ENCODE assay signal across 26 mouse cellular contexts in the genomic region with DNA sequence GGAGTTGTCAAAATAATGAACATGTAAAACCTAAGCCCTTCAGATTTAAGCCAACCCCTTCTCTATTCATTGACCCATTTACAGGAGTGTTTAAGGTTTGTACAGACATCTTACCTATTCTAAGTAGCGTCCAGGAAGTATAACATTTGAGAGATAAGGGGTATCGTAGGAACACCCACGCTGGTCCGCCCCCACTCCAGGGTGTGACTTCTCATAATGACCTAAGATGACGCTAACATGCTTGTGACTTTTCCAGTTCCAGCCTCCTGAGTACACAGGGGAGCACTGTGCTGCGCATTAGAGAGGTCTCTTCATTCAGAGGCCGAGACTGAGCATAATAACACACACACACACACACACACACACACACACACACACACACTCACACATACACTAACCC.
DNase-seq lines count a peak whose midpoint lies in the region; ATAC-seq and TF ChIP-seq lines count a peak whose summit lies in the region.
"Had no signal": no experiment of that assay in that cellular context is flagged by ENCODE, and none has a peak within 500 bp of the region (broad histone marks: within the 10 kb centered on the region; RNA-seq: fewer than 3 reads in every experiment).

No protein-coding gene starts in this region.

- no peak overlapping the region for H3K4me3 ChIP-seq in lung, adult 2 months (replicated peaks; ENCODE audit: extremely low read depth, low read depth, low read length)
- H3K4me3 ChIP-seq in stomach, embryonic 14.5 days (ENCODE audit: low read depth, low read length): no peak overlapping the region
- no peak overlapping the region for H3K4me3 ChIP-seq in kidney, embryonic 15.5 days (replicated peaks)
- H3K4me3 ChIP-seq: erythroblast, embryonic 14.5 days; forebrain, embryonic 12.5 days; heart, embryonic 10.5 days; hindbrain, embryonic 13.5 days; limb, embryonic 13.5 days; megakaryocyte, embryonic 14.5 days; midbrain, embryonic 12.5 days; myocyte; neural tube, embryonic 12.5 days had no signal

- no peak for TF ChIP-seq CTCF in lung, adult 2 months (IDR thresholded peaks at IDR 0.05; ENCODE audit: insufficient read depth, low read length)

- H3K4me2 ChIP-seq in stomach, embryonic 14.5 days (replicated peaks; ENCODE audit: low read depth, low read length): no peak overlapping the region
- no peak overlapping the region for H3K4me2 ChIP-seq in kidney, embryonic 15.5 days
- H3K4me2 ChIP-seq: forebrain, embryonic 12.5 days; hindbrain, embryonic 13.5 days; limb, embryonic 13.5 days; liver, embryonic 11.5 days; midbrain, embryonic 12.5 days; neural tube, embryonic 12.5 days had no signal

- no peaks in the 10 kb centered on the region; the same call in 1 of the 2 replicates for H3K4me1 ChIP-seq in lung, adult 2 months (ENCODE audit: control insufficient read depth, insufficient read depth, low read length)
- no peaks in the 10 kb centered on the region; the same call in 1 of the 2 replicates for H3K4me1 ChIP-seq in stomach, embryonic 14.5 days (ENCODE audit: control insufficient read depth, insufficient read depth, low read length)
- peaks cover 32% of the 10 kb centered on the region for H3K4me1 ChIP-seq in kidney, embryonic 15.5 days
- H3K4me1 ChIP-seq: forebrain, embryonic 12.5 days; neural tube, embryonic 12.5 days had no signal

- no peak overlapping the region for H3K27ac ChIP-seq in stomach, embryonic 14.5 days (ENCODE audit: low read length)
- no peak overlapping the region for H3K27ac ChIP-seq in kidney, embryonic 15.5 days
- H3K27ac ChIP-seq: forebrain, embryonic 12.5 days; heart, embryonic 10.5 days; hindbrain, embryonic 13.5 days; limb, embryonic 13.5 days; midbrain, embryonic 12.5 days; neural tube, embryonic 12.5 days had no signal

- peak; percentile 74; the same call in 1 of the 2 replicates for ATAC-seq in stomach, embryonic 14.5 days (ENCODE audit: insufficient number of reproducible peaks, insufficient read depth, low FRiP score, low read depth)
- no peak for ATAC-seq in kidney, embryonic 15.5 days (replicated peaks; ENCODE audit: low FRiP score)
- ATAC-seq: forebrain, postnatal 0 days had no signal

- TF ChIP-seq POLR2A in lung, adult 2 months (IDR thresholded peaks at IDR 0.05; ENCODE audit: borderline replicate concordance, extremely low read depth, low read depth, low read length): no peak

- DNase-seq in lung, adult 18-20 months: peak; percentile 61 to 79
- DNase-seq in lung, adult 2 months: no peak
- peak; percentile 39 for DNase-seq in lung, postnatal 10 days
- DNase-seq in adrenal gland, adult 8-10 months: no peak
- no peak for DNase-seq in cerebellum, adult 9-10 months
- DNase-seq: adrenal gland, postnatal 10 days; cerebellum, adult 9-11 months; forebrain, postnatal 0 days; gastrocnemius, postnatal 14 days; heart, postnatal 36 days; kidney, adult 18-20 months; right cerebral cortex, postnatal 14 days; thymus, postnatal 4 days had no signal

- H3K27me3 ChIP-seq in stomach, embryonic 14.5 days (ENCODE audit: control insufficient read depth, insufficient read depth, low read length): no peaks in the 10 kb centered on the region
- H3K27me3 ChIP-seq in kidney, embryonic 15.5 days: no peaks in the 10 kb centered on the region
- H3K27me3 ChIP-seq: forebrain, embryonic 12.5 days; hindbrain, embryonic 13.5 days; limb, embryonic 13.5 days; midbrain, embryonic 12.5 days; neural tube, embryonic 12.5 days had no signal

- 66% methylated on average over 7 of the region's 7 CpGs for WGBS in lung, adult 2 months
- WGBS in stomach, embryonic 14.5 days: 73% methylated on average over 7 of the region's 7 CpGs
- WGBS in kidney, embryonic 15.5 days: 87% methylated on average over 7 of the region's 7 CpGs

- H3K9me3 ChIP-seq in stomach, embryonic 14.5 days (ENCODE audit: control insufficient read depth, low read depth, low read length): no peaks in the 10 kb centered on the region
- H3K9me3 ChIP-seq in kidney, embryonic 15.5 days (replicated peaks): no peaks in the 10 kb centered on the region
- H3K9me3 ChIP-seq: forebrain, embryonic 12.5 days; heart, embryonic 10.5 days; hindbrain, embryonic 13.5 days; limb, embryonic 13.5 days; megakaryocyte, embryonic 14.5 days; midbrain, embryonic 12.5 days; neural tube, embryonic 12.5 days had no signal

- no peaks in the 10 kb centered on the region for H3K36me3 ChIP-seq in stomach, embryonic 14.5 days (ENCODE audit: control insufficient read depth, insufficient read depth, low read length)
- peaks cover 3% of the 10 kb centered on the region; the same call in 1 of the 2 replicates for H3K36me3 ChIP-seq in kidney, embryonic 15.5 days
- H3K36me3 ChIP-seq: forebrain, embryonic 12.5 days; G1E; heart, embryonic 10.5 days; hindbrain, embryonic 13.5 days; limb, embryonic 13.5 days; midbrain, embryonic 12.5 days; neural tube, embryonic 12.5 days had no signal

- no peak overlapping the region for H3K9ac ChIP-seq in stomach, embryonic 14.5 days (replicated peaks; ENCODE audit: low read depth, low read length)
- H3K9ac ChIP-seq in kidney, embryonic 15.5 days: no peak overlapping the region
- H3K9ac ChIP-seq: forebrain, embryonic 12.5 days; forebrain, postnatal 0 days; hindbrain, embryonic 13.5 days; limb, embryonic 13.5 days; midbrain, embryonic 12.5 days; neural tube, embryonic 12.5 days had no signal

Comparison
In these comparisons a context has a peak if more than half of its experiments do, and no peak if none do; other contexts are left out.
1. DNase-seq: peak in lung, adult 18-20 months (2 of 2) and lung, postnatal 10 days (single experiment); none in lung, adult 2 months (single experiment), adrenal gland, adult 8-10 months (single experiment) and cerebellum, adult 9-10 months (single experiment).